Mouse (Mus musculus) midbrain, embryonic 16.5 days (tissue): ENCODE measurements around the gene Thyn1. TPM values are rescaled to one million over a fixed set of nuclear protein-coding genes. Genes with fewer than 3 reads are reported as not detected.
A peak's percentile ranks its signal among the peaks of the same experiment; 100 is the strongest.

Experiments
- ATAC-seq: fragments of 200-750 bp; cut with Nextera tagmentation; 2 replicates; pipeline ENCODE4 v1.8.0; 2017; ENCODE audit warnings: moderate TSS enrichment
- H3K27ac ChIP-seq: fragments of 300-500 bp; sonication (generic); 2 replicates; pipeline ENCODE4 v1.5.1; 2014; ENCODE audit warnings: mild to moderate bottlenecking, low read length, mixed read lengths
- H3K27me3 ChIP-seq: fragments of 300-500 bp; sonication (generic); 2 replicates; pipeline ENCODE4 v1.6.1; 2014; ENCODE audit warnings: low read depth, low read length, mixed read lengths; ENCODE audit not compliant: control insufficient read depth, insufficient read depth
- H3K36me3 ChIP-seq: fragments of 300-500 bp; sonication (generic); 2 replicates; pipeline ENCODE4 v1.6.1; 2014; ENCODE audit warnings: mild to moderate bottlenecking, low read length, moderate library complexity, mixed read lengths; ENCODE audit not compliant: control insufficient read depth, insufficient read depth
- H3K4me1 ChIP-seq: fragments of 300-500 bp; sonication (generic); 2 replicates; pipeline ENCODE4 v1.6.1; 2014; ENCODE audit warnings: mild to moderate bottlenecking, low read length, mixed read lengths; ENCODE audit not compliant: control insufficient read depth, insufficient read depth
- H3K4me2 ChIP-seq: fragments of 300-500 bp; sonication (generic); 2 replicates; pipeline ENCODE4 v1.6.1; 2014; ENCODE audit warnings: mild to moderate bottlenecking, low read length, mixed read lengths
- H3K4me3 ChIP-seq: fragments of 300-500 bp; sonication (generic); 2 replicates; pipeline ENCODE4 v1.5.1; 2014; ENCODE audit warnings: low read depth, mild to moderate bottlenecking, low read length, moderate library complexity, mixed read lengths
- H3K9ac ChIP-seq: fragments of 300-500 bp; sonication (generic); 2 replicates; pipeline ENCODE4 v1.6.1; 2014; ENCODE audit warnings: low read depth, low read length, mixed read lengths
- H3K9me3 ChIP-seq: fragments of 300-500 bp; sonication (generic); replicated peaks from 2 replicates; pipeline ENCODE4 v1.6.1; 2014; ENCODE audit warnings: mild to moderate bottlenecking, low read length, mixed read lengths; ENCODE audit not compliant: control insufficient read depth, poor library complexity, severe bottlenecking
- WGBS: fragments of 180-500 bp; shearing (Covaris S2); extraction: QIAGEN DNeasy Blood & Tissue Kit; methylation state at CpG from one replicate; pipeline ENCODE4 v1.1.7; 2014; 5-methylcytosine and 5-hydroxymethylcytosine counted together
- polyA plus RNA-seq: library from polyadenylated mRNA; unstranded; fragments of >200 nt; fragmentation: Nextera tagmentation; extraction: Ambion mirVana; gene quantifications from 2 replicates; pipeline ENCODE4 v1.2.1, GENCODE M21; 2015

Thyn1 gene
- polyA plus RNA-seq = 123 and 129 TPM in 2 replicates

DNA sequence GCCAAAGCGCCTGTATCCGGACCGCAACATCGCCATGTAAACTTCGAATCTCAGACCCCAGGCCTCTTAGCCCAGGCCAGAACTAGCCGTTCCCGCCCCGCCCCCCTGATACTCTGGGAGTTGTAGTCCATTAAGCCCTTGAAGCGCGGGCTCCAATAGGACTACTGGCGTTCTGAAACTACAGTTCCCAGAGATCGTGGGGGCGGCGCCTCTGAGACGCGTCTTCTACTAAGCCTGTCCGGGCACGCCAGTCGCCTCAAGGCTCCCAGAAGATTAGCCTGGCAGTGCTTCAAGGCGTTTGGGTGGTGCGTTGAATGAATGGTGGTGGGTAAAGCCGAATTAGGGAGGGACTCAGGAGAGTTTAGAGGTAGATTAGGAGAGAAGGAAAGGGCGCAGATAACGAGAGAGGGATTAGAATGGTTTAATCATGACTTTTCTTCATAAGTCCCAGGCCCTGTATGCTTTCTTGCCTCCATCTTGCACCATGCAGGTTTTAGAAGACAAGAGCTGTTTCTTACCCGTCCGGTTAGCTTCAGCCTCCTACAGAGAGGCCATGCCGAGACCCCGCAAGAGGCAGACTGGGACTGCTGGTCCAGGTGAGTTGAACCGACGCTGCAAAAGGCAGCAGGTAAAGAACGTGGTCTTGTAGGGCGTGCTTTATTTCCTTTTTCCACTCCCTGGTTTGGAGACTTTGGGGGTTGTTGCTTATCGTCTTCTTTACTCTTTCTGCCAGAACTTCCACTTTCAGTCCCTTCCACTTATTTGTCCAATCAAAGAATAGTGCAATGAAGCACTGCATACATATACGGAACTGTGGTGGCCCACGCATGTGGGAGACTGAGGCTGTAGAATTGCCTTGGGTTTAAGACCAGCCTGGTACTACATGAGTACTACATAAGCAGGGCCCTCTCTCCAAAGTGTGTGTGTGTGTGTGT is at the start of gene Thyn1, which contains the start of gene Acad8:
Gene Thyn1 (plus strand): TSS at position 250 of the 935 bp plus-strand sequence.
Gene Acad8 (minus strand): TSS at position 106 of the 935 bp plus-strand sequence.
- peak within 1 kb of the TSS; percentile 86 for H3K4me2 ChIP-seq

DNA sequence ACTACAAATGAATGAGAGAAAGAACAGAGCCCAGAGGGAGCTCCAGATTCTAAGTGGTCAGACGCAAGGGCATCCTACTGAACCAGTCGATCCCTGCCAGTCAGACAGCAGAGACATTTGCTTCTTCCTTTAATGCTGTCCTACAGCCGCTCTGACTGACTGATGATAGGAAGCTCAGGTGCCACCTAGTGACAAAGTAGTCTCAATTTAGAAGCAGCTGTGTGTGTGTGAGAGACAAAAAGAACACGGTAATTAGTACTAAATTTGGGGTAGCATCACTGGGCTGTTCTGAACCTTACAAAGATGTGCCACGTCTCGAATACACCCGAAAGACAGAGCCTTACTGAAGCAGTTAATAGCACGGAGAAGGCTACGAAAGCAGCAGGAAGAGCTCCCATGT is 21.8 kb upstream of the Thyn1 start:
- no peak for ATAC-seq
- H3K4me3 ChIP-seq = no peak overlapping the region

More for the DNA sequence above, at the start of gene Thyn1, which contains the start of gene Acad8:
- Histone ChIP-seq H3K36me3 (peaks cover 11% of the 10 kb centered on the region), H3K9ac (peak within 1 kb of the TSS; percentile 79), H3K27ac (peak within 1 kb of the TSS; percentile 81), H3K9me3 (no peaks in the 10 kb centered on the region), H3K4me3 (peak within 1 kb of the TSS; percentile 80), H3K27me3 (no peaks in the 10 kb centered on the region), H3K4me1 (peaks cover 17% of the 10 kb centered on the region)
- WGBS = 1% methylated on average over 35 of the region's 35 CpGs
- peak; percentile 100 for ATAC-seq

GRCm38 (mm10) chr9:26978776-26979175 is 20.7 kb upstream of the Thyn1 start:
- no peak for ATAC-seq
- H3K36me3 ChIP-seq = peaks cover 19% of the 10 kb centered on the region
- no peaks in the 10 kb centered on the region for H3K27me3 ChIP-seq
- no peak overlapping the region for H3K9ac ChIP-seq
- H3K4me1 ChIP-seq = no peaks in the 10 kb centered on the region
- no peaks in the 10 kb centered on the region for H3K9me3 ChIP-seq
- no peak overlapping the region for H3K27ac ChIP-seq
- WGBS = 91% methylated on average over 3 of the region's 3 CpGs
- no peak overlapping the region for H3K4me2 ChIP-seq
- no peak overlapping the region for H3K4me3 ChIP-seq

More for the DNA sequence above, 21.8 kb upstream of the Thyn1 start:
- Histone ChIP-seq H3K9me3 (no peaks in the 10 kb centered on the region), H3K27me3 (no peaks in the 10 kb centered on the region), H3K36me3 (peaks cover 20% of the 10 kb centered on the region), H3K4me2 (no peak overlapping the region), H3K27ac (no peak overlapping the region), H3K4me1 (no peaks in the 10 kb centered on the region), H3K9ac (no peak overlapping the region)
- WGBS = 92% methylated on average over 9 of the region's 9 CpGs

DNA sequence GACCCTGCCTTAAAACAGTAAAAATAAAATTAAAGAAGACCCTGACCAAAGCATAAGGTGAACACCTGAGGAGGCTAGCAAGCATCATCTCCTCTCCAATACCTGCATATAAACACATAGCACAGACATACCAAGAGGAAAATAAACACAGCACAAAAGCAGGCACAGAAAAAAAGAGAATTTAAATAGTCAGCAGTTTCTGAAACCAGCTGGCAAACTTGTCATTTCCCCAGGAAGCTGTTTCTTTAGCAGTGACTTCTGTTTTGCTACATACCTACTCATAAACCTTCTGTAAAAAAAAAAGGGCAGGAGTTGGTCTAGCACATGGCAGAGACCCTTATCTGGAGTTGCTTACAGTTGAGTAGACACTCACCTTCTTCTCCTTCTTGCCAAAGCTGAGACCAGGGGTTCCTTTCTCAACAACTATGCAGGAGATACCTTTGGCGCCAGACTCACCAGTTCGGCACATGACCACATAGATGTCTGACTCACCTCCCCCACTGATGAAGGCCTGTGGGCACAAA is 14.4 kb upstream of the Thyn1 start:
- no peaks in the 10 kb centered on the region for H3K9me3 ChIP-seq
- H3K4me1 ChIP-seq = no peaks in the 10 kb centered on the region
- H3K27ac ChIP-seq = no peak overlapping the region
- ATAC-seq = no peak
- H3K27me3 ChIP-seq = no peaks in the 10 kb centered on the region
- H3K4me2 ChIP-seq = no peak overlapping the region
- H3K9ac ChIP-seq = no peak overlapping the region
- 97% methylated on average over 2 of the region's 2 CpGs for WGBS
- H3K36me3 ChIP-seq = peaks cover 25% of the 10 kb centered on the region
- no peak overlapping the region for H3K4me3 ChIP-seq

DNA sequence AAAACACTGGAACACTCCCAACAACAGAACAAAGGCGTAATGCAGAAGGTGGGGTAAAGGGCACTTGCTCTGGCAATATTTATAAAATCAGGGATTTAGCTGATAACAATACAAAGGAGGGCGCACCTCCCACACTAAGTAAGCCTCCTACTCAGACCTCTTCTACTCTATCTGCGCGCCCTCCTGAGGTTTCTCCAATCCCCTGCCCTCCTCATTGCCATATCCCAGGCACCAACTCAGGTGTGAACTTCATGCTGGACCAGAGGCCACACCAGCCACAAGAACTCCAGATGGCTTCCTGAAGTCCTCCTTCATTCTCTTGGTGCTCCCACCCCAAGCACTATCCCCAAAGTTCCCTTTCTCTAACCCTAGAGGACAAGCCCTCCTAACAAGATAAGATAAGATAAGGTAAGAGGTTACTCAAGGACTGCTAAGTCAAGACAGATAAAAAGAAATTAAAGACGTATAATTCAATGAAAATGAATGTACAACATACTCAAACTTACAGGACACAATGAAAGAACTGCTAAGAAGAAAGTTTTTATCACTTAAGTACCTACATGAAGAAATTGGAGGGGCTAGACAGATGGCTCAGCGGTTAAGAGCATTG is 13.7 kb upstream of the Thyn1 start:
- Histone ChIP-seq H3K4me1 (no peaks in the 10 kb centered on the region), H3K27ac (no peak overlapping the region), H3K36me3 (peaks cover 29% of the 10 kb centered on the region), H3K27me3 (no peaks in the 10 kb centered on the region), H3K9ac (no peak overlapping the region), H3K9me3 (no peaks in the 10 kb centered on the region), H3K4me3 (no peak overlapping the region), H3K4me2 (no peak overlapping the region)
- 97% methylated on average over 6 of the region's 6 CpGs for WGBS
- no peak for ATAC-seq

GRCm38 (mm10) chr9:26990181-26990580 is 9.3 kb upstream of the Thyn1 start:
- no peak overlapping the region for H3K4me3 ChIP-seq
- 94% methylated on average over 4 of the region's 4 CpGs for WGBS
- peaks cover 32% of the 10 kb centered on the region for H3K36me3 ChIP-seq
- H3K9me3 ChIP-seq = no peaks in the 10 kb centered on the region
- no peak overlapping the region for H3K27ac ChIP-seq
- no peak for ATAC-seq
- H3K9ac ChIP-seq = no peak overlapping the region
- no peak overlapping the region for H3K4me2 ChIP-seq
- H3K27me3 ChIP-seq = no peaks in the 10 kb centered on the region
- H3K4me1 ChIP-seq = no peaks in the 10 kb centered on the region

DNA sequence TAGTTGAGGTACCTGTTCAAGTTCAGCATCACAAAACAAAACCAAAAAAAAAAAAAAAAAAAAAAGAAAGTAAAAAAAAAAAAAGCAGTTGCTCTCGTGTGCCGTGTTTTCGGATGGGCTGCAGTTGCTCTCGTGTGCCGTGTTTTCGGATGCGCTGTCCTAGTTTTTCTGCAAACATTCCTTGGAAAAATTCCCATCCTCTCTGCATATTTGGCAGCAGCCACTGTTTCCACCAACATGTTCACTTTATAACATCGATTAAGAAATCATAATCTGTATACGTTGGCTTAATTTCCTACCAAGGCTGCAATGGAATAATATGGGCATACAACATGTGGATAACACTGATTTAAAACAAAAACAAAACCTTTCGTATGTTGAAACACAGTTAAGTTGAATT is 6.4 kb upstream of the Thyn1 start:
- WGBS = 89% methylated on average over 10 of the region's 10 CpGs
- Histone ChIP-seq H3K9ac (no peak overlapping the region), H3K9me3 (no peaks in the 10 kb centered on the region), H3K27ac (no peak overlapping the region), H3K4me3 (no peak overlapping the region), H3K27me3 (no peaks in the 10 kb centered on the region), H3K4me1 (0 out of 2 replicates have a peak, but pooled peaks cover under 1% of the 10 kb centered on the region), H3K4me2 (no peak overlapping the region), H3K36me3 (peaks cover 28% of the 10 kb centered on the region)
- no peak for ATAC-seq

DNA sequence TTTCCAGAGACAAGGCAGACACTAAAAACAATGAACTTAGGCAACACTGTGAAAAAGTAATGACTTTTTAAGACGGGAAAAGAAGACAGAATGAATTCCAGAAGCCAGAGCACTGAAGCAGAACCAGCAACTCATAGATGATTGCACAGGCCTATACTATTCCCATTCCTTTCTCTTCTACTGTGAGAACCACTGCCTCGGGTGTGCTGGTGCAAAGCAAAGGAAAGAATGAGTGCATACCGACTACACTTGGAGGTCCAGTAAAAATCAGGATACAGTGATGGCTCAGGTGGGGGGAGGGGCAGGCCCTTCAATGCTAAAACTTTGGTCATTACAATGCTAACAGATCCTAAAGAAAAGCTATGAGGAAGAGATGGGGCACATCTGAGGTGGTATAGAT is 5.6 kb upstream of the Thyn1 start:
- ATAC-seq = no peak
- H3K9me3 ChIP-seq = no peaks in the 10 kb centered on the region
- WGBS = 70% methylated on average over 3 of the region's 3 CpGs

More for the DNA sequence above, 5.6 kb upstream of the Thyn1 start:
- no peak overlapping the region for H3K9ac ChIP-seq
- no peak overlapping the region for H3K4me2 ChIP-seq
- no peaks in the 10 kb centered on the region for H3K27me3 ChIP-seq
- H3K27ac ChIP-seq = no peak overlapping the region
- no peak overlapping the region for H3K4me3 ChIP-seq
- H3K36me3 ChIP-seq = peaks cover 24% of the 10 kb centered on the region
- H3K4me1 ChIP-seq = 0 out of 2 replicates have a peak, but pooled peaks cover 3% of the 10 kb centered on the region
